Mouse (Mus musculus) myocyte (in vitro differentiated cells): ENCODE results near the gene Thoc3. TPM values are rescaled to one million over a fixed set of nuclear protein-coding genes. Genes with fewer than 3 reads are reported as not detected.
"Not testable (repeated sequence)": the region's sequence is repeated elsewhere in the genome, so short reads cannot be mapped to it uniquely, and the experiment has no call there.

Source experiments
- H3K27me3 ChIP-seq: one replicate; pipeline ENCODE4 v1.6.1; 2011; ENCODE audit not compliant: control insufficient read depth, insufficient read depth, insufficient read length
- H3K36me3 ChIP-seq: one replicate; pipeline ENCODE4 v1.6.1; 2011; ENCODE audit not compliant: control insufficient read depth, insufficient read depth
- H3K4me2 ChIP-seq: one replicate; pipeline ENCODE4 v1.6.1; 2011; ENCODE audit warnings: low read depth, control low read depth
- H3K4me3 ChIP-seq: one replicate; pipeline ENCODE4 v1.5.1; 2011; ENCODE audit warnings: mild to moderate bottlenecking, control low read depth, moderate library complexity
- H3K79me2 ChIP-seq: one replicate; pipeline ENCODE4 v1.6.1; 2011; ENCODE audit not compliant: control insufficient read depth, insufficient read depth
- H3ac ChIP-seq: one replicate; pipeline ENCODE4 v1.6.1; 2011; ENCODE audit not compliant: control insufficient read depth, insufficient read length
- CEBPB ChIP-seq: IDR thresholded peaks from 2 replicates; pipeline ENCODE4 v1.6.1; 2011; ENCODE audit warnings: mild to moderate bottlenecking, moderate library complexity; ENCODE audit not compliant: poor library complexity, insufficient read depth, severe bottlenecking
- E2F4 ChIP-seq: IDR thresholded peaks from one replicate; pipeline ENCODE4 v1.6.1; 2011; ENCODE audit warnings: mild to moderate bottlenecking, control low read depth, moderate library complexity; ENCODE audit not compliant: insufficient read depth
- MAX ChIP-seq: IDR thresholded peaks from one replicate; pipeline ENCODE4 v1.6.1; 2011; ENCODE audit warnings: low read depth, mild to moderate bottlenecking, control low read depth
- MYOD1 ChIP-seq, 3 experiments: IDR thresholded peaks; one replicate each; pipeline ENCODE4 v1.6.1; 2011; ENCODE audit warnings: control low read depth in 2 of 3, low read depth in 2 of 3, mild to moderate bottlenecking in 2 of 3, moderate library complexity in 1 of 3; ENCODE audit not compliant: insufficient read length in 2 of 3, control insufficient read depth in 1 of 3
- MYOG ChIP-seq, 3 experiments: IDR thresholded peaks; one replicate each; pipeline ENCODE4 v1.6.1; 2011; ENCODE audit warnings: control low read depth in 2 of 3, low read depth in 2 of 3, mild to moderate bottlenecking in 2 of 3; ENCODE audit not compliant: insufficient read length in 2 of 3, control insufficient read depth in 1 of 3, insufficient read depth in 1 of 3
- POLR2A ChIP-seq: IDR thresholded peaks from one replicate; pipeline ENCODE4 v1.6.1; 2011; ENCODE audit warnings: low read depth, mild to moderate bottlenecking, control low read depth, moderate library complexity; ENCODE audit not compliant: insufficient read length
- POLR2AphosphoS2 ChIP-seq: IDR thresholded peaks from one replicate; pipeline ENCODE4 v1.6.1; 2011; ENCODE audit warnings: low read depth, control low read depth; ENCODE audit not compliant: insufficient read length
- REST ChIP-seq: IDR thresholded peaks from one replicate; pipeline ENCODE4 v1.6.1; 2011; ENCODE audit warnings: mild to moderate bottlenecking, control low read depth, moderate library complexity; ENCODE audit not compliant: insufficient read depth, insufficient read length
- SRF ChIP-seq: IDR thresholded peaks from one replicate; pipeline ENCODE4 v1.6.1; 2011; ENCODE audit warnings: low read depth; ENCODE audit not compliant: control insufficient read depth, insufficient read length
- TCF12 ChIP-seq: IDR thresholded peaks from one replicate; pipeline ENCODE4 v1.6.1; 2011; ENCODE audit warnings: mild to moderate bottlenecking, control low read depth; ENCODE audit not compliant: poor library complexity, insufficient read depth, severe bottlenecking
- TCF3 ChIP-seq: IDR thresholded peaks from one replicate; pipeline ENCODE4 v1.6.1; 2011; ENCODE audit warnings: low read depth, control low read depth; ENCODE audit not compliant: insufficient read length
- USF1 ChIP-seq: IDR thresholded peaks from one replicate; pipeline ENCODE4 v1.6.1; 2011; ENCODE audit warnings: low read depth, mild to moderate bottlenecking, control low read depth, moderate library complexity
- polyA plus RNA-seq: library from polyadenylated mRNA; unstranded; fragments of >200 nt; fragmentation: generic; extraction: Trizol; gene quantifications from one replicate; pipeline ENCODE4 v1.2.1, GENCODE M21; 2012; ENCODE audit warnings: missing spikeins

The Thoc3 gene
- polyA plus RNA-seq, 1 experiment = 40.6 TPM

DNA sequence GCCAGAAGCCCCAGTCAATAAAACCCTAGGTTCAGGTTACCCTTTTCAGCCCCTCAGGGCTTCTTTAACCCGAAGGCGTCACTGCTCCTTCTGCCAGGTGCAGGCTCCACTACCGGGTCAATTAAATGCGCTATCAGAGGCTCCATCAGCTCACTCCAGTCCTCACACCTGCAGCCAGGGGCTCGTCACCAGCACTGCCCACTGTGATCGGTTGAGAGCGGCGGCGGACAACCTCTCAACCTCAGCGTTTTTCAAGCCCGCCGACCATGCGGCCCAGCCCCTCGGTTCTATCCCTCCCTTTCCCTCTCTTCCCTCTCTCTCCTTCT, 34.6 kb upstream of the Thoc3 start:
- Histone ChIP-seq H3ac (peak overlapping the region; percentile 42), H3K4me2 (peak overlapping the region; percentile 66), H3K36me3 (no peaks in the 10 kb centered on the region), H3K27me3 (peaks cover 5% of the 10 kb centered on the region), H3K79me2 (peaks cover 34% of the 10 kb centered on the region), H3K4me3 (peak overlapping the region; percentile 29)
- TF ChIP-seq TCF3 (no peak), POLR2AphosphoS2 (no peak), MYOD1 (IDR thresholded peaks at IDR 0.05; ENCODE audit: control insufficient read depth in 1 of 3, insufficient read length in 2 of 3, low read depth in 2 of 3) (no peak), MYOG (IDR thresholded peaks at IDR 0.05; ENCODE audit: control insufficient read depth in 1 of 3, insufficient read depth in 1 of 3, insufficient read length in 2 of 3, low read depth in 2 of 3) (no peak), USF1 (no peak), CEBPB (no peak), MAX (no peak), POLR2A (no peak), E2F4 (no peak), SRF (no peak), TCF12 (no peak), REST (no peak)

DNA sequence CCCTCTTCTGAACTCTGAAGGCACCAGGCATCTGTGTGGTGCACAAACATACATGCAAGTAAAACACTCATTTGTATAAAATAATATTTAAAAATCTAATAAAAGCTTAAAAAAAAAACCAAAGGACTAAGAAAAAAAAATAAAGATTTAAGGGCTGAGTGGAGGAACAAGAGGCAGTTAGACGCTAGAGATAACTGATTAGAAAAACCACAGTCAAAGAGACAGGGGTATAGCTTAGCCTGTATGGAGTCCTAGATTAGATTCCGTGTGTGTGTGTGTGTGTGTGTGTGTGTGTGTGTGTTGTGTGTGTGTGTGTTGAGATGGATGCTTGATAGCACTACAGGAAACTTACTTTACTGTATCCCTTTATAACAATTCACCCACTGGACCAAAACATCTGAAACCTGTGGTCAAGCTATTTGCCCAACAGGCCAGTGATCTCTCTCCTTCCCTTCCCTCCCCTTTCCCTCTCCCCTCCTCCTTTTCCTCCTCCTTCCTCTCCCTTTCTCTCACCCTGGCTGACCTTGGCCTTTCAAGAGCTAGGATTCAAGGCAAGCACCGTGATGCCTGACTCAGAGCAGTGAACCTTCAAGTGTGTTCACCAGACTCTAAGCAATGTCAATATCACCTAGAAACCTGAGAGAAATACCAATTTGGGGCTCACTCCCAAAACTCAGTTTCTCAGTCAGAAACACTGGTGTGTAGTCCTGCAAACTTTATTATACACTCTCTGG, 33.5 kb upstream of the Thoc3 start:
- H3K79me2 ChIP-seq = peaks cover 26% of the 10 kb centered on the region
- no peak for TF ChIP-seq CEBPB
- TF ChIP-seq MAX = no peak
- TF ChIP-seq TCF12 = no peak
- TF ChIP-seq POLR2A = no peak
- H3K4me2 ChIP-seq = no peak overlapping the region
- H3ac ChIP-seq = no peak overlapping the region
- peaks cover 12% of the 10 kb centered on the region for H3K27me3 ChIP-seq
- no peak overlapping the region for H3K4me3 ChIP-seq
- H3K36me3 ChIP-seq = no peaks in the 10 kb centered on the region

DNA sequence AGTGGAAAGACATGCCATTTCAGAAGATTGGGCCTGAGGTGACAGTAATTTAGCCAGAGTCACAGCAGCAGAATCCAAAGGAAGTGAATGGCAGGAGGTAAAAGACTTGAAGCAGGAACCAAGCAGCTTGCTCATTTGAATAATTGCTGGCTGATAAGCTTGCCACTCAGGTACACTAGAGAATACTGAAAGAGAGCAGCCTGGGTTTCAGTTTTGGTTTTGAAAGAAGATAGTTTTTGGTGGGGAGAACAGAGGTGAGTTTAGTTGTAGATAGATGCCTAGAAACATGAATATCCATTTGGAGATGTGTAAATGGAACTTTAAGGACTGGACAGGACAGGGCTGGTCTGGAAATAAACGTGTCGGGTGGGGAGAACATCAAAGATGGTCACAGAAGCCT, 32.7 kb upstream of the Thoc3 start:
- no peak for TF ChIP-seq MYOD1 (IDR thresholded peaks at IDR 0.05; ENCODE audit: control insufficient read depth in 1 of 3, insufficient read length in 2 of 3, low read depth in 2 of 3)
- TF ChIP-seq E2F4 = no peak
- TF ChIP-seq REST = no peak
- no peak for TF ChIP-seq USF1
- Histone ChIP-seq H3K4me3 (no peak overlapping the region), H3K4me2 (no peak overlapping the region)

DNA sequence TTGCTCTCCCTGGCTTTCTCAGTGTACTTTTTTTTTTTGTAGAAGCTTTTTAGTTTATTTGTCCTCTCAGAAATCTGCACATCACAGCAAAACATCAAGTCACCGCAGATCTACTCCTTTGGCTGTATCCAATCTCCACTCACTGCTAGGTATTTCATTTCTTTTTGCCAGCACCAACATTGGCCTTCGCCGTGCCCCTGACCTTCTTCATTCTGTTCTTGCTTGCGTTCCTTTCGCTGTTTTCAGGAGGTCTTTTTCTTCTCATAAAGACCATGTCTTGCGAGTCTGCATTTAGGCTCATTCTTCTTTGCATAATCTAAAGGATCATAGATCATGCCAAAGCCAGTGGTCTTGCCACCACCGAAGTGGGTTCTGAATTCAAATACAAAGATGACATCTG, 30.9 kb upstream of the Thoc3 start:
- H3K79me2 ChIP-seq, H3ac ChIP-seq, H3K4me2 ChIP-seq, H3K36me3 ChIP-seq, H3K4me3 ChIP-seq: not testable (repeated sequence)
- H3K27me3 ChIP-seq = peaks cover 12% of the 10 kb centered on the region

More for the DNA sequence above, 32.7 kb upstream of the Thoc3 start:
- H3K79me2 ChIP-seq = peaks cover 19% of the 10 kb centered on the region
- H3K27me3 ChIP-seq = peaks cover 12% of the 10 kb centered on the region
- H3ac ChIP-seq = no peak overlapping the region
- H3K36me3 ChIP-seq = no peaks in the 10 kb centered on the region

DNA sequence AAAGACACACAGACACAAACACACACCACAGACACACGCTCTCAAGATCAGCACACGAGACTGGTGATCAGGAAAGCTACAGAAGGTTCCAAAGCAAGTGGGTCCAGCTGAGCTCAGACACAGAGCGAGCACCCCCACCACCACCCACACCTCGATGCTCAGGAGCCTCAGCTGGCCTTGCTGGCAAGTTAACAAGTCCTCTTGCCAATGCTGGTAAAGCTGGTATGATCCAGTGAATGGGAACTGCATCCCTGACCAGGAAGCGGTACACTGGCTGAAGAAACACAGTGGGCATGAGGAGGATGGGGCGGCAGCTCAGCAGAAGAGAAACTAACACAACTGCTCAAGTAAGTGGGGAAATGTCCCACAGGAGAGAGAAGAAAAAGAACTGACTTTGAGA, 22.7 kb upstream of the Thoc3 start:
- Histone ChIP-seq H3K4me2 (no peak overlapping the region), H3K36me3 (no peaks in the 10 kb centered on the region), H3K27me3 (no peaks in the 10 kb centered on the region), H3K79me2 (no peaks in the 10 kb centered on the region), H3K4me3 (no peak overlapping the region), H3ac (no peak overlapping the region)
- TF ChIP-seq MYOG (IDR thresholded peaks at IDR 0.05; ENCODE audit: control insufficient read depth in 1 of 3, insufficient read depth in 1 of 3, insufficient read length in 2 of 3, low read depth in 2 of 3) (no peak), SRF (no peak), CEBPB (no peak), USF1 (no peak), MYOD1 (IDR thresholded peaks at IDR 0.05; ENCODE audit: control insufficient read depth in 1 of 3, insufficient read length in 2 of 3, low read depth in 2 of 3) (no peak), REST (no peak), TCF3 (no peak)

GRCm38 (mm10) chr13:54490411-54490810, 21.8 kb upstream of the Thoc3 start:
- no peaks in the 10 kb centered on the region for H3K36me3 ChIP-seq
- no peak overlapping the region for H3ac ChIP-seq
- H3K79me2 ChIP-seq = no peaks in the 10 kb centered on the region
- no peak overlapping the region for H3K4me2 ChIP-seq
- TF ChIP-seq MAX (no peak), REST (no peak), CEBPB (no peak), USF1 (no peak), TCF12 (no peak), POLR2AphosphoS2 (no peak), E2F4 (no peak), MYOG (IDR thresholded peaks at IDR 0.05; ENCODE audit: control insufficient read depth in 1 of 3, insufficient read depth in 1 of 3, insufficient read length in 2 of 3, low read depth in 2 of 3) (no peak)
- no peak overlapping the region for H3K4me3 ChIP-seq
- H3K27me3 ChIP-seq = no peaks in the 10 kb centered on the region
